Mouse (Mus musculus) neural tube, embryonic 13.5 days (tissue): ENCODE results near the gene Adgrb3. TPM values are rescaled to one million over a fixed set of nuclear protein-coding genes. Genes with fewer than 3 reads are reported as not detected.
A peak's percentile ranks its signal among the peaks of the same experiment; 100 is the strongest.

Experiments used
- ATAC-seq: fragments of 200-750 bp; cut with Nextera tagmentation; 2 replicates; pipeline ENCODE4 v1.8.0; 2017; ENCODE audit warnings: low read depth, mild to moderate bottlenecking, moderate TSS enrichment, moderate library complexity
- H3K27ac ChIP-seq: fragments of 300-500 bp; sonication (generic); replicated peaks from 2 replicates; pipeline ENCODE4 v1.5.1; 2015; ENCODE audit warnings: moderate library complexity, mild to moderate bottlenecking, inconsistent platforms
- H3K27me3 ChIP-seq: fragments of 300-500 bp; sonication (generic); 2 replicates; pipeline ENCODE4 v1.6.1; 2015; ENCODE audit warnings: mild to moderate bottlenecking, inconsistent platforms
- H3K36me3 ChIP-seq: fragments of 300-500 bp; sonication (generic); 2 replicates; pipeline ENCODE4 v1.6.1; 2015; ENCODE audit warnings: mild to moderate bottlenecking, inconsistent platforms
- H3K4me1 ChIP-seq: fragments of 300-500 bp; sonication (generic); replicated peaks from 2 replicates; pipeline ENCODE4 v1.6.1; 2015; ENCODE audit warnings: inconsistent platforms
- H3K4me2 ChIP-seq: fragments of 300-500 bp; sonication (generic); 2 replicates; pipeline ENCODE4 v1.6.1; 2015; ENCODE audit warnings: inconsistent platforms, mild to moderate bottlenecking, moderate library complexity
- H3K4me3 ChIP-seq: fragments of 300-500 bp; sonication (generic); 2 replicates; pipeline ENCODE4 v1.5.1; 2015; ENCODE audit warnings: mild to moderate bottlenecking, inconsistent platforms
- H3K9ac ChIP-seq: fragments of 300-500 bp; sonication (generic); 2 replicates; pipeline ENCODE4 v1.6.1; 2015; ENCODE audit warnings: moderate library complexity, mild to moderate bottlenecking, inconsistent platforms
- H3K9me3 ChIP-seq: fragments of 300-500 bp; sonication (generic); 2 replicates; pipeline ENCODE4 v1.6.1; 2016; ENCODE audit warnings: inconsistent platforms
- WGBS: fragments of 180-500 bp; shearing (Covaris S2); methylation state at CpG from one replicate; pipeline ENCODE4 v1.1.7; 2015; 5-methylcytosine and 5-hydroxymethylcytosine counted together
- polyA plus RNA-seq: library from polyadenylated mRNA; unstranded; fragments of >200 nt; fragmentation: Nextera tagmentation; extraction: Ambion mirVana; gene quantifications from 2 replicates; pipeline ENCODE4 v1.2.1, GENCODE M21; 2015

Adgrb3 gene
- polyA plus RNA-seq, 1 experiment from 2014 or later, result 35.3 TPM

DNA sequence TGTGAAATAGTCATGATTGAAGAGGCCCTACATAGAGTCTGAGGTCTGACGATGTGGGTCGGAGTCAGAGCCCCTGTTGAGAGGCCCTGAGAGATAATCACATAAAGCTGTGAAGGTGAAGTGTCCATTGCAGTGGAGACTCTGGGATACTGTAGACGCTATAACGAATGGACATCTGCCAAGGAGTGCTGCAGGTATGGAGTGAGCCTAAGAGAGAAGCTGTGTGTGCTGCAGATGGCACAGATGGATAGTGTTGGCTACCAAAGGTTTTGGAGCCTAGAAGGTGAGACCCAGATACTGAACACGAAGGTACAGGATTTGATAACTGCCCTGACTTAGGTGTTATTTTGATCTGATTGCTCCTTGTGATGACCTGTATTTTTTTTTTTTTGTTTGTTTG, 474.0 kb downstream of the Adgrb3 start:
- Histone ChIP-seq H3K4me3 (no peak overlapping the region), H3K9ac (no peak overlapping the region), H3K9me3 (no peaks in the 10 kb centered on the region), H3K27me3 (no peaks in the 10 kb centered on the region), H3K4me1 (no peaks in the 10 kb centered on the region), H3K27ac (no peak overlapping the region), H3K4me2 (no peak overlapping the region), H3K36me3 (no peaks in the 10 kb centered on the region)
- ATAC-seq, result no peak
- 93% methylated on average over 5 of the region's 5 CpGs for WGBS

DNA sequence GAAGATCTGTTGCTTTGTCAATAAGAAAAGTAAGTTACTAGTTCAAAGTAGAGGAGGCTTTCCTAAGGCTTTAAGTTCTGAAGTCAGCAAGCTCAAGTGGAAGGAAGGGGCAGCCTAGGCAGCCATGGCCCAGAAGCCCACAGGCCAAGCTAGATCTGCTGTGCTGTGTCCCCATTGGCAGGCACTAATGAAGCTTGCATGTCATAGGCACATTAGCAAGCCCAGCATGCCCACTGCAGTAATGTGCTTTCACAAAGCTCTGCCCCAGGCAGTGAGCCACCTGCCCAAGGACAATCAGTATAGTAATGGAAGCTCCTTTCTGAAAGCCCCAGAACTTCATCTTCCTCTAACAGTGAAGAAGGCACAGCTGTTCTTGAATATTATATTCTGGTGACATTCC, 484.6 kb downstream of the Adgrb3 start:
- no peak for ATAC-seq

DNA sequence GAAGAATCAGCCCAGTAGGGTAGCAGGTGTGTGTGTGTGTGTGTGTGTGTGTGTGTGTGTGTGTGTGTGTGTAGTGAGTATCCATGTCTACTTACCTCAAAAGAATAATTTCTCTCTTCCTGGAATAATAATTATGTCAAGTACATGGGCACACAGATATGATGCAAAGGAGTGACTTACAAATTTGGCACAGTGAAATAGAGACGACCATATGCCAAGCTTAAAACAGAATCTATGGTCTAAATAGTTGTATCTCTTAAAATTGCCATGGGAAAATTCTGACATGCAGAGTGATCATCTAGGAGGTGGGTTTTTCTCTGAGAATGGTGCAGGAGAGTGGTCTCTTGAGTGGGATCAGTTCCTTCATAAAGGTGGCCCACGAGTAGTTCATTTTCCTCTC, 504.1 kb downstream of the Adgrb3 start:
- Histone ChIP-seq H3K36me3 (no peaks in the 10 kb centered on the region), H3K4me2 (no peak overlapping the region), H3K4me3 (no peak overlapping the region), H3K4me1 (no peaks in the 10 kb centered on the region), H3K9ac (no peak overlapping the region), H3K9me3 (no peaks in the 10 kb centered on the region), H3K27ac (no peak overlapping the region), H3K27me3 (no peaks in the 10 kb centered on the region)
- 91% methylated on average over 2 of the region's 2 CpGs for WGBS
- no peak for ATAC-seq

More for the DNA sequence above, 484.6 kb downstream of the Adgrb3 start:
- no peak overlapping the region for H3K4me3 ChIP-seq
- no peak overlapping the region for H3K27ac ChIP-seq
- H3K4me1 ChIP-seq, result no peaks in the 10 kb centered on the region
- no peaks in the 10 kb centered on the region for H3K9me3 ChIP-seq
- H3K27me3 ChIP-seq, result no peaks in the 10 kb centered on the region
- H3K9ac ChIP-seq, result no peak overlapping the region
- no peaks in the 10 kb centered on the region for H3K36me3 ChIP-seq
- H3K4me2 ChIP-seq, result no peak overlapping the region

DNA sequence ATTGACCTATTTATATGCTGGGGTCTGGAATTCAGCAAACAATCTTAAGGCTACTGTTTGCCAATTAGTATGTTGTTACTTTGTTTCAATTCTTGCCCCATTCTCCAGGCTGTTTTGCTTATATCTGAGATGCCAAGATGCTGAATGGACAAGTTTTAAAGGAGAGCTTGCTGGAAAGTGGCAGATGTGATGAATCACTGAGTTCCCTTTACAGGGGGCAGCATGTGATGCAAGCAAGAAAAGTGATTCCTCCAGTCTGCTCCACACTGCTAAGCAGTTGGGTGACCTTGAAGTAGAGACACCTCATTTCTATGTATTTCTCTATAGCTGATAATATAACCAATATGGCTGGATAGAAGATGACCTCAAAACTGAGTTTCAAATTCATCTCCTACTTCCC, 512.4 kb downstream of the Adgrb3 start:
- Histone ChIP-seq H3K4me1 (no peaks in the 10 kb centered on the region), H3K27ac (no peak overlapping the region), H3K9ac (no peak overlapping the region), H3K9me3 (no peaks in the 10 kb centered on the region), H3K36me3 (no peaks in the 10 kb centered on the region), H3K4me2 (no peak overlapping the region), H3K4me3 (no peak overlapping the region), H3K27me3 (no peaks in the 10 kb centered on the region)
- no peak for ATAC-seq

DNA sequence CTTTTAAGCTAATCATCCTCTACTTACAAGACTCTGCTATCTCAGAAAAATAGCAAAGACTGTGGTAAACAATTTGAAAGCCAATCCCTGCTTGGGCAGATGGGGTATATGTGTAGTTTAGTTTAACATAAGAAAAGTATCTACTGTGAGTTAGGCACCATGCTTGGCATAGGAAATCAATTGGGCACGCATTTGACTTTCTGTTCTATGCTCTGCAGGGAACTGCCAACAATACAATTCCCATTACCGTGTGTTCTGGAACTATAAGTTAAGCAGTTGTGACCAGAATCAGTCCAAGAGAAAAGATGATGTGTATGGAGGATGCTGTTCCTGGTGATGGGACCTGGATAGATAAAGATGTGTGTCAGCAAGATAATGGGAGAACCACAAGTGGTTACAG, 517.2 kb downstream of the Adgrb3 start:
- ATAC-seq, result no peak
- H3K4me2 ChIP-seq, result no peak overlapping the region
- H3K9me3 ChIP-seq, result no peaks in the 10 kb centered on the region
- no peak overlapping the region for H3K4me3 ChIP-seq
- 43% methylated on average over 2 of the region's 2 CpGs for WGBS
- no peak overlapping the region for H3K27ac ChIP-seq
- no peaks in the 10 kb centered on the region for H3K27me3 ChIP-seq
- H3K9ac ChIP-seq, result no peak overlapping the region
- no peaks in the 10 kb centered on the region for H3K4me1 ChIP-seq
- H3K36me3 ChIP-seq, result no peaks in the 10 kb centered on the region

DNA sequence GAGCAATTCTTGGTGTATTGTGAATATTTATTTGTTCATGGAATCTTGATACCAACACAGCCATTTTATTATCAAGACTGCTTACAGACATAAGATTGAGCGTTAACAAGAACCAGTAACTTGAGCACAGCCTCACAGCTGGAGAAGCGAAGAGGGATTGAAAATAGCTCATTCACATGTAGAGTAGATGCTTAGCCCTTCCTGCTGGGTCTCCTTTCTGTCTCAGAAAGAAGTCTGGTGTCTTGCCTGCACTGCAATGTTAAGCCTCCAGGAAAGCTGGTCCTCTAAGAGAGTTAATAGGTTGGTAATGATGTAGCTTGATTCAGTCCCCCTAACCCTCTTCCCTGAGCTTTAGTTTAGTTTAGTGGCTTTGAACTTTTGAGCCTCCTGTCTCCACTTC, 519.4 kb downstream of the Adgrb3 start:
- 21% methylated on average over 2 of the region's 2 CpGs for WGBS

DNA sequence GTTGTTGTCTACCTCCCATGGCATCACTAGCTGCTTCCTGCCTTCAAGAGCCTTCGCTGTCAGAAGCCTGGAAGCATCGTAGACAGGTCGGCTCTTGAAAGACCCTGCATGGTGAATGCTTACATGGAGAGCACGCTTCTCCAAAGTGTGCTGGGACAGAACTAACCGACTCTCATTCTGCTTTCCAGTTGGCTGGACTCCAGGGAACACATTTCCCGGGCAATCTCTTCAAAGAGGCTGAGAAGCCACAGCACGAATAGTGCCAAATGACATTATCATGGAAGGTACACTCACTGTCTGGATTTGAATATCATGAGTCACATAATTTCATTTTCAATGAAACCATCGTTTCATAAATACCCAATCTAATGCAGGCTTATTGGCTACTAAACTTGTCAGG, 548.0 kb downstream of the Adgrb3 start:
- no peak overlapping the region for H3K4me3 ChIP-seq
- no peak overlapping the region for H3K27ac ChIP-seq
- H3K36me3 ChIP-seq, result no peaks in the 10 kb centered on the region
- WGBS, result 78% methylated on average over 8 of the region's 8 CpGs
- H3K9ac ChIP-seq, result no peak overlapping the region
- no peaks in the 10 kb centered on the region for H3K9me3 ChIP-seq
- ATAC-seq, result no peak
- no peak overlapping the region for H3K4me2 ChIP-seq
- H3K4me1 ChIP-seq, result no peaks in the 10 kb centered on the region
- H3K27me3 ChIP-seq, result no peaks in the 10 kb centered on the region

More for the DNA sequence above, 519.4 kb downstream of the Adgrb3 start:
- no peaks in the 10 kb centered on the region for H3K9me3 ChIP-seq
- no peaks in the 10 kb centered on the region for H3K4me1 ChIP-seq
- H3K4me2 ChIP-seq, result no peak overlapping the region
- ATAC-seq, result no peak
- no peaks in the 10 kb centered on the region for H3K36me3 ChIP-seq
- no peak overlapping the region for H3K9ac ChIP-seq
- H3K27me3 ChIP-seq, result no peaks in the 10 kb centered on the region
- no peak overlapping the region for H3K27ac ChIP-seq
- H3K4me3 ChIP-seq, result no peak overlapping the region

DNA sequence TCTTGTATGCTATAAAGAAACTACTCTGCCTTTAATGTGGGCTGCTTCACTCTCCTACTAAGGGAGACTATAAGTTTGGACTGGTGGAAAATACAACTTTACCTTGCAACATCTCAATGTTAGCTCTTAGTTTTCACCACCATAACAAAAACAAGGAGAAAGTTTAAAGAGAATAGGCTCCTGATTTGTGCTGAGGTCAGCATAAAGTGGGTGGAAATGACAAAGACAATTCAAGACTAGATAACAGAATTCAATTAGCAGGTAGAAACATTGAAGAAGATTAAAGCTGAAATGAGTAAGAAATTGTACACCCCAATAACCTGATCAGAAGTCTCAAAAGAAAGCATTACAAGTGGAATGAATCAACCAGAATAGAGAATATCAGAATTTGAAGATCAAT, 578.9 kb downstream of the Adgrb3 start:
- Histone ChIP-seq H3K9me3 (no peaks in the 10 kb centered on the region), H3K4me1 (no peaks in the 10 kb centered on the region), H3K27me3 (no peaks in the 10 kb centered on the region), H3K9ac (no peak overlapping the region), H3K4me2 (no peak overlapping the region), H3K36me3 (no peaks in the 10 kb centered on the region), H3K4me3 (no peak overlapping the region), H3K27ac (no peak overlapping the region)
- no peak for ATAC-seq

DNA sequence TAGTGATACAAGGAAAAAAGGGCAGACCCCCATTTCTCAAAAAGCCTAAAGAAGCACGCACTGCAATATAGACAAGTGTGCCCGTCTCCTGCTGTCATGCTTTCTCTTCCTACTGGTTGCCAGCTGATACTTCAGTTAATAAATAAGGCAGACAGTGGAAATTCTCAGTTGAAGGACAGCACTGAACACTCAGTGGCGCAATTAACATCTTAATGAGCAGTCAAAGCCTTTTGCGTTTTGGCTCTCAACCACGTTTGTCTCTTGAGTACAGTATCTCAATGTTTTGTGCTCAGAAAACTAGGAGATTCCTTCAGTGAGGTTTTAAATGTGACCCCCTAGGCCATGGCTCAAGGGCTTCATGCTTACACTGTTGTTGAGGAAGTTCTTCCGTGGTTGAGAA, 587.1 kb downstream of the Adgrb3 start:
- no peak for ATAC-seq
- H3K4me1 ChIP-seq, result 0 out of 2 replicates have a peak, but pooled peaks cover 3% of the 10 kb centered on the region
- no peaks in the 10 kb centered on the region for H3K36me3 ChIP-seq
- no peak overlapping the region for H3K9ac ChIP-seq
- no peak overlapping the region for H3K4me2 ChIP-seq
- H3K9me3 ChIP-seq, result no peaks in the 10 kb centered on the region
- H3K27ac ChIP-seq, result no peak overlapping the region
- 59% methylated on average over 6 of the region's 6 CpGs for WGBS
- no peak overlapping the region for H3K4me3 ChIP-seq
- H3K27me3 ChIP-seq, result no peaks in the 10 kb centered on the region

DNA sequence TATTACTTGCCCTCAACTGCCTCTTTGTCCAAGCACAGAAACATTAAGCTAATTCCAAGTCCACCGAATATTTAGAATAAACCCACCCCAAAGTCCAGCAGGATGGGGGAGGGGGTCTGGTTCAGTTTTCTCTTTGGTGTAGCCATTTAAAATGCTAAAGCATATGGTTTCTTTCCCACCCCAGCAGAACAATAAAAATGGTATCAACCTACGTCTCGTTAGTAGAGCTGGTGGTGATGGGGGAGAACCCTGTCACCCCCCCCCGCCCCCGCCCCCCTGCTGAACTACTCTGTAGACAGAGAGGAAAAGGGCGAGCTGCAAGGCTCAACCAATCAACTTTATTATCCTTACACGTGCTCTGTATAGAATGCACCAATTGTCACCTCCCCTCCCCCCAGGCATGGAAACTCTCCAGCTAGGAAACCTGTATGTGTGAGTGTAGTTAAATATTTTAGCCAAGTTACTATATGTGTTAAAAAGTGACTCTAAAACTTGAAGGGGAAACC, 600.2 kb downstream of the Adgrb3 start:
- 6% methylated on average over 7 of the region's 7 CpGs for WGBS
- H3K4me1 ChIP-seq, result peaks cover 15% of the 10 kb centered on the region
- H3K9ac ChIP-seq, result peak overlapping the region; percentile 84
- peak overlapping the region; percentile 96 for H3K27ac ChIP-seq
- H3K9me3 ChIP-seq, result no peaks in the 10 kb centered on the region
- no peaks in the 10 kb centered on the region for H3K27me3 ChIP-seq
- peak; percentile 85 for ATAC-seq
- peak overlapping the region; percentile 59 for H3K4me2 ChIP-seq
- peak overlapping the region; percentile 52 for H3K4me3 ChIP-seq
- H3K36me3 ChIP-seq, result no peaks in the 10 kb centered on the region

DNA sequence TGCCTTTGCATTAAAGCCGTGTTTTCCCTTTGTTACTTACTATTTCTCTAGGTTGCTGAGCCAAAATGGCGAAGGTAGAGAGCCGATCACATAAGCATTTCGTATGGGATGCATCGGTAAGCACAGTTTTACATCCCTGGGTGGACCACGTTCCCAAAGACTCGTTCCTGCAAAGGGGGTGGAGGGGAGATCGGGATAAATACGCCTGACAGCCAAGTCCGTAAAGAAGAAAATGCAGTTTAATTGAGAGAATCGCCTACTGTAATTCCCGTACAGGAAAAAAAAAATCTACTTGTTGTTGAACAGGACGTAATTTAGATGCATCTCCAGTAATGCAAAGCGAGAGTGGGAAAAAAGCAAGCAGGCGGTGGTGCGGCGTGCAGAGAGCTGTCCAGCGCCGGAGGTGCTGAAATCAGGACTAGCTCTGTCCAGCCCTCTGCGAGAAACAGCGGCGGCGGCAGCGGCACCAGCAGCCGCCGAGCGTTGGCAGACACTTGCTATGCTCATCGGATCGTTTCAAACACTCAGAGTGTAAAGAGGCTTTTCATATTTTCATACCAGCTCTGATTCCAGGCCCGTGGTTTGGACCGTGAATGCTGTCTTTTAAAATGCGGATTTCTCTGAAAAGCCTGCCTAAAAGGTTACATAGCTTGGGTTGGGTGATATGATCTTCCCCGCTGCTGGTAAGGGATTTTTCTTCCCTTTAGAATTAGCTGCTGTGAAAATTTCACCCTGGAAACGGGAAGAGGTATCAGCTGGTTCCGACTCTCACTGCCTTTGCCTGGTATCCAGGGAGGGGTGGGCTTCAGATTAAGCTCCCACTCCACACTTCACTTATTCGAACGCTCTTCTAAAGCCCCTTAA, 600.9 kb downstream of the Adgrb3 start:
- Histone ChIP-seq H3K9me3 (no peaks in the 10 kb centered on the region), H3K9ac (peak overlapping the region; percentile 84), H3K27ac (peak overlapping the region; percentile 96), H3K4me3 (peak overlapping the region; percentile 52), H3K27me3 (no peaks in the 10 kb centered on the region), H3K36me3 (no peaks in the 10 kb centered on the region), H3K4me2 (peak overlapping the region; percentile 59), H3K4me1 (peaks cover 15% of the 10 kb centered on the region)
- ATAC-seq, result peak; percentile 88
- WGBS, result 3% methylated on average over 37 of the region's 37 CpGs

DNA sequence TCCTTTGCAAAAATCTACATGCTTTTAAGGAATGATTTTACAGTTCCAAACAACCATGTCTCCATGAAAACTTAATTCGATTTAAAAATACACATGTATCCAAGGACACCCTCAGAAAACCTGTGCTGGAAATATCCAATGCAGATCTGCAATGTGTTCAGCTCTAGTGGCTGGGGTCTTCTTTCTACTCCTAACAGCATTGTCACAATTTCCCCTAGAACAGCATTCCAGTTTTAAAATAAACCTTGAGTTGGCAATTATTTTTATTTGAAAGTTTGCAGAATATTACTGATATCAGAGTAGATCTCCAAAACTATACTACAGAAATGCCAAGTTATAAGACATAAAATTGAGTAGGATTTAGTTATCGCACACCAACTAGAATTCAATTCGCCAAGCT, 601.6 kb downstream of the Adgrb3 start:
- H3K9me3 ChIP-seq, result no peaks in the 10 kb centered on the region
- no peak for ATAC-seq
- H3K27me3 ChIP-seq, result no peaks in the 10 kb centered on the region
- peak overlapping the region; percentile 59 for H3K4me2 ChIP-seq
- peak overlapping the region; percentile 84 for H3K9ac ChIP-seq
- peaks cover 15% of the 10 kb centered on the region for H3K4me1 ChIP-seq
- no peaks in the 10 kb centered on the region for H3K36me3 ChIP-seq
- peak overlapping the region; percentile 96 for H3K27ac ChIP-seq
- peak overlapping the region; percentile 52 for H3K4me3 ChIP-seq
- 47% methylated on average over 3 of the region's 3 CpGs for WGBS

DNA sequence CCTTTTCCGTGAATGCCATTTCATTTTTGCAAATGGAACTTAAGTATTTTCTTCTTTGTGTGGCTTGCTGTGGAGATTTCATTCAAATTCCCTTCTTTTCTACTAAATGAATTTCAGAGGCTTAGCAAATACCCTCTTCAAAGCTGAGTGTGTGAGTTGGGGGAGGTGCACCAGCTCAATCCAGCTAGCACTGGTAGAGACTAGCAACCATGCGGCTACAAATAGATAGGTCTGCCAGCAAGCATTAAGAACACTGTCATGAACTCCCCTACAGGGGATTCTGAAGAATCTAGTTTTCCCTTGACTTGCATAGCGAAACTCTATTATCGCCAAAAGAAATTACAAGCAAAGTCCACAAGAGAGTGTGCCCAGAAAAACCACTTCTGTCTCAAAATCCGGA, 624.9 kb downstream of the Adgrb3 start:
- no peak overlapping the region for H3K27ac ChIP-seq
- H3K27me3 ChIP-seq, result no peaks in the 10 kb centered on the region
- H3K4me1 ChIP-seq, result no peaks in the 10 kb centered on the region
- 56% methylated on average over 5 of the region's 5 CpGs for WGBS
- no peak overlapping the region for H3K9ac ChIP-seq
- H3K4me3 ChIP-seq, result no peak overlapping the region
- H3K36me3 ChIP-seq, result no peaks in the 10 kb centered on the region
- H3K4me2 ChIP-seq, result no peak overlapping the region
- ATAC-seq, result no peak
- H3K9me3 ChIP-seq, result no peaks in the 10 kb centered on the region
